Mouse (Mus musculus) cortical plate, adult 2 months (tissue): ENCODE measurements around the gene Tigd3. TPM values are rescaled to one million over a fixed set of nuclear protein-coding genes. Genes with fewer than 3 reads are reported as not detected.

Source experiments
- H3K27ac ChIP-seq: fragments of 200-500 bp; 2 replicates; pipeline ENCODE4 v1.5.1; 2012; ENCODE audit warnings: low read length, control low read depth, inconsistent platforms; ENCODE audit not compliant: insufficient read depth
- H3K4me1 ChIP-seq: fragments of 200-500 bp; 2 replicates; pipeline ENCODE4 v1.6.1; 2011; ENCODE audit warnings: low read length; ENCODE audit not compliant: control insufficient read depth, insufficient read depth
- H3K4me3 ChIP-seq: fragments of 200-500 bp; 2 replicates; pipeline ENCODE4 v1.5.1; 2011; ENCODE audit warnings: mild to moderate bottlenecking, low read length, control low read depth; ENCODE audit not compliant: insufficient read depth
- CTCF ChIP-seq: fragments of 200-500 bp; IDR thresholded peaks from 2 replicates; pipeline ENCODE4 v1.5.1; 2011; ENCODE audit warnings: mild to moderate bottlenecking, control low read depth, low read length; ENCODE audit not compliant: insufficient read depth; ENCODE audit errors: extremely low read depth
- POLR2A ChIP-seq: fragments of 200-500 bp; IDR thresholded peaks from 2 replicates; pipeline ENCODE4 v1.6.1; 2011; ENCODE audit warnings: mild to moderate bottlenecking, low read length, control low read depth; ENCODE audit not compliant: insufficient read depth; ENCODE audit errors: extremely low read depth
- polyA plus RNA-seq: library from polyadenylated mRNA; depleted of rRNA; stranded (reverse); fragments of >200 nt; gene quantifications from 2 replicates; pipeline ENCODE4 v1.2.3, GENCODE M21; 2012

The Tigd3 gene
- polyA plus RNA-seq, 1 experiment: 4.0 TPM

DNA sequence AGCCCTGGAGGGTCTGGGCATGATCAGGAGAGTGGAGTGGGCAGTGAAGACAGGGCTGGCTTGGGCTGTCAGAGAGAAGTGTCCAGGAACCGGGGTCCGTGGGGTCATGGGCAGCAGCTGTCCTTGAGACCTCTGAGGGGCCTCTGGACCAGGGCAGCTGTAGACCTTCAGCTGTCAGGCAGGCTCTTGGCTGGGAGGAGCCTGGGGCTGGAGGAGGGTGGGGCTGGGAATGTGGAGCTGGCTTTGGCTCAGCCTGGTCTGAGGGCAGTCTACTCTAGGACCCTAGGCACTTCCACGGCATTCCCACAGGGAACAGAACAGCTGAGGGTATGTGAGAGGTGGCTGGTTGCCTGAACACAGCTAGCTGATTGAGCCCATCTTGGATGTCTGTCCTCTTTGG, 41.3 kb upstream of the Tigd3 start:
- H3K27ac ChIP-seq: no peak overlapping the region
- H3K4me3 ChIP-seq: no peak overlapping the region
- TF ChIP-seq POLR2A: no peak
- TF ChIP-seq CTCF: no peak
- H3K4me1 ChIP-seq: 0 out of 2 replicates have a peak, but pooled peaks cover 2% of the 10 kb centered on the region

GRCm38 (mm10) chr19:5929634-5930596, 36.0 kb upstream of the Tigd3 start:
- Histone ChIP-seq H3K4me1 (no peaks in the 10 kb centered on the region), H3K27ac (no peak overlapping the region), H3K4me3 (no peak overlapping the region)
- TF ChIP-seq POLR2A (no peak), CTCF (no peak)

DNA sequence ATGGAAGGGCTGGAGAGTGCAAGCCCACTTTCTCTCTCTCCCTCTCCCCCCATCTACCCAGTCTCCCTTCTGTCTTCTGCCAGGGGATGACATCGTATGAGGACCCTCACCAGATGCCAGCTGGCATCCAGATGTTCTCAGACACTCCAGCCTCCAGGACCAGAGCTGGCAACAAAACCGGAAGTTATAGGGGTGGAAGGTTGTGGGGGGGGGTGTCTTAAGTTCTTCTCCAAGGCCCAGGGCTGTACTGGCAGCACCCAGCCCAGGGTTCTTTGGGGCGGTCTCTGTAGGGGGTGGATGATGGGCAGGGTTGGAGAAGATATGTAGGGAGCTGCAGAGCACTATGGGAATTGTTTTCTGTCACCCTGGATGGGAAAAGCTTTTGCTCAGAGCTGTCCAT, 34.6 kb upstream of the Tigd3 start:
- TF ChIP-seq CTCF (no peak), POLR2A (no peak)
- Histone ChIP-seq H3K4me1 (no peaks in the 10 kb centered on the region), H3K4me3 (no peak overlapping the region), H3K27ac (no peak overlapping the region)

DNA sequence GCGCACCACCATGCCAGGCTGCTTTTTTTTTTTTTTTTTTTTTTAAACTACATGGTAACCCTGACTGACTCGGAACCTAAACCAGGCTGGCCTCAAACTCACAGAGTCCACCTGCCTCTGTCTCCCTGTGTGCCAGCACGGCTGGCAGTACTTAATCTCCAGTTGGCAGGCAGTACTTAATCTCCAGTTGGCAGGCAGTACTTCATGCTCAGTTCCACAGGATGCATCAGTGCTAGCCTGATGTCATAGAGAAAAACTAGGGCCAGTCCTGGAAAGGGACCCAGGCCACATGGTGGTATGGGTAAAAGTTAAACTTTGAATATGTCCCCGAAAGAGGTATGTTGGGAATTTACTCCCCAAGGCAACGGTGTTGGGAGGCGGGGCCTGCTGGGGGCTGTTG, 34.2 kb upstream of the Tigd3 start:
- no peak overlapping the region for H3K27ac ChIP-seq
- H3K4me1 ChIP-seq: no peaks in the 10 kb centered on the region
- H3K4me3 ChIP-seq: no peak overlapping the region
- TF ChIP-seq POLR2A (no peak), CTCF (no peak)

DNA sequence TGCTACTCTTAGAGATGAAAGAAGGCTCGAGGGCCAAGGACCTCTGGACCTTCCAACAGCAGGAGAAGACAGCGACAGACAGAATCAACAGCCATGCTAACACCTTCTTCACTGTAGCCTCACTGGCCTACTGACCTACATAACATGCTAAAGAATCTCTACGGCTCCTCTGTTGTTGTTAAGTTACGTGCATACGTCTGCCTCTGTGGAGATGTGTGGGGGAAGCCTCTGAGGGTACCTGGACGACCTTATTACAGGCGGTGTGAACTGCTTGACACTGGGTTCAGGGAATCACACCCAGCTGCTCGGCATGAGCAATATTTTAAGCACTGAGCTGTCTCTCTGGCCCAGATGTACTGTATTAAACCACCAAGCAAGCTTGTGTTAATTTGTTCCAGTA, 33.6 kb upstream of the Tigd3 start:
- Histone ChIP-seq H3K4me3 (no peak overlapping the region), H3K4me1 (no peaks in the 10 kb centered on the region), H3K27ac (no peak overlapping the region)
- TF ChIP-seq CTCF: no peak
- TF ChIP-seq POLR2A: no peak

GRCm38 (mm10) chr19:5927026-5927425, 33.1 kb upstream of the Tigd3 start:
- Histone ChIP-seq H3K4me1 (no peaks in the 10 kb centered on the region), H3K4me3 (no peak overlapping the region), H3K27ac (no peak overlapping the region)
- TF ChIP-seq POLR2A (no peak), CTCF (no peak)

GRCm38 (mm10) chr19:5925311-5925855, 31.4 kb upstream of the Tigd3 start:
- peak overlapping the region; percentile 64 for H3K4me3 ChIP-seq

DNA sequence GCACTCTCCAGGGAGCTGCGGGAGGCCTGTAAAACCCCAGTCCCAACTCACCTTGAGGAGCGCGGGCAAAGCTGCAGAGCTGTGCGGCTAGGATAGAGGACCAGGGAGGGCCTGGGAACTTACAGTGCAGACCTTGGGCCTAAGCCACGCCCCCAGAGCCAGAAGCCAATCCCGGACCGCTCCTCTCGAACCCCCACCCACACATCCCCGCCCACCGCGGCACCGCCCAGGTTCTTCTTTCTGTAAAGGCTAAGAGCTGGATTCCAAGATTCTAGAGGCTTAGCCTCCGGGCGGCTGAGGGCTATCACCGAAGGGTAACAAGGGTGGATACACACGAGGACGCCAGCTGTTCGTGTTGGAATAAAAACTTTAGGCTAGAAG, 30.8 kb upstream of the Tigd3 start, which contains the start of gene Cdc42ep2:
Cdc42ep2 (minus strand) TSS at position 104 of the 381 bp plus-strand sequence.
- Histone ChIP-seq H3K4me1 (peaks cover 2% of the 10 kb centered on the region; the same call in 1 of the 2 replicates), H3K4me3 (peak within 1 kb of the TSS; percentile 64), H3K27ac (peak within 1 kb of the TSS; percentile 18; the same call in 1 of the 2 replicates)
- TF ChIP-seq CTCF (no peak), POLR2A (peak; percentile 86)

More at GRCm38 (mm10) chr19:5925311-5925855, 31.4 kb upstream of the Tigd3 start:
- no peak for TF ChIP-seq POLR2A
- Histone ChIP-seq H3K27ac (no peak overlapping the region), H3K4me1 (peaks cover 2% of the 10 kb centered on the region; the same call in 1 of the 2 replicates)

DNA sequence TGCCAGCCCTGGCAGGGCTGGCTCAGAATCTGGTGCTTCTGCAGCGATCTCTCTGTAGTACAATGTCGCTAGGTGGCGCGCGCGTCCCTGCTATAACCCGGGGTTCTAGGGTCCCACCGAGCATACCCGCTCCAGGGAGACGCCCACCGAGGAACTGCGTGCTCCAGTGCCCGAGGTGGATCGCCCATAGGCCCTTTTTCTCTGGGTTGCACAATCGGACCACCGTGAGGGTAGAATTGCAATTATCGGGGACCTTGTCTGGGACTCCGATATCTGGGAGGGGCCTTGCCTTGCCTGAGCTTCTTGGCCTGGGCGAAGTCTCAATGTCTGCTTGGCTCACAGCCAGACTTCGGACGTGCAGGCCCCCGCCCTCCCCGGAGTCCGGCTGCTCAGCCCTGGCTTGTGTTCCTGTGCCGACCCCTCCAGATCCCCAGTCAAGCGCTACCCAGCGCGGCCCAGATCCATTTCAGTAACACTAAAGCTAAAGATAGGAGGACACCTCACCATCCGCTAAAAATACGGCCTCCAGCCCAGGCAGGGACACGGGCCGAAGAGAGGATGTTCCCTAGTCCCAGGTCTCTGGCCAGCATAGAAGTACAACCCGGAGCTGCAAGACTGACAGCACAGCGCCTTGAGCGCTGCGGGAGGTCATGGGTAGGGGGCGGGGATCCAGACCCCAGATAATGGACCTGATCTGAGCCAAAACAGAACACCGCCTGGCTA, 30.2 kb upstream of the Tigd3 start:
- TF ChIP-seq CTCF (peak; percentile 60), POLR2A (no peak)
- Histone ChIP-seq H3K27ac (peak overlapping the region; percentile 18; the same call in 1 of the 2 replicates), H3K4me3 (peak overlapping the region; percentile 64), H3K4me1 (peaks cover 2% of the 10 kb centered on the region; the same call in 1 of the 2 replicates)

DNA sequence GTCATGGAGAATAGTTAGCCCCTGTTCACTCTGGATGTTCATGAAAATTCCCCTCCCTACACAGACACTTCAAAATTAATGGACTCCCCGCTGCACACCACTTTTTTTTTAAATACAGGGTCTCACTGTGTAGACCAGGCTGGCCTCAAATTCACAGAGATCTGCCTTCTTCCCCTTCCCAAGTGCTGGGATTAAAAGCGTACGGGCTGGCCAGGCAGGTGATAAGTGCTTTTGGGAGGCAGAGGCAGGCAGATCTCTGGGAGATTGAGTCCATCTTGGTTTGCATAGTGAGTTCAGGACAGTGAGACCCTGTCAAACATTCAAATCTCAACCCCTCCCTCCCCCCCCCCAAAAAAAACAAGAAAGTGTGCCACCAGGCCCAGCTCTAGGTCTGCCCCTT, 29.0 kb upstream of the Tigd3 start:
- peaks cover 2% of the 10 kb centered on the region; the same call in 1 of the 2 replicates for H3K4me1 ChIP-seq
- no peak overlapping the region for H3K4me3 ChIP-seq
- no peak overlapping the region for H3K27ac ChIP-seq
- TF ChIP-seq CTCF (no peak), POLR2A (no peak)
